Mouse (Mus musculus): ENCODE data around the gene Cramp1l. TPM values are rescaled to one million over a fixed set of nuclear protein-coding genes. Genes with fewer than 3 reads are reported as not detected.

The Cramp1l gene
- polyA plus RNA-seq, 1 experiment from 2014 or later, result 3.1 TPM

- Histone ChIP-seq H3K36me3 (ENCODE audit: control insufficient read depth, insufficient read depth, low read length) (peaks cover 2% of the 10 kb centered on the region), H3K4me1 (ENCODE audit: control insufficient read depth, insufficient read depth, low read length) (no peaks in the 10 kb centered on the region), H3K4me3 (ENCODE audit: low read length) (no peak overlapping the region), H3K9ac (ENCODE audit: low read depth, low read length) (no peak overlapping the region), H3K27ac (ENCODE audit: low read length) (no peak overlapping the region), H3K4me2 (ENCODE audit: low read depth, low read length) (no peak overlapping the region), H3K9me3 (ENCODE audit: control insufficient read depth, low read length) (no peaks in the 10 kb centered on the region), H3K27me3 (replicated peaks; ENCODE audit: control insufficient read depth, insufficient read depth, low read length) (no peaks in the 10 kb centered on the region)
- 67% methylated on average over 7 of the region's 7 CpGs for WGBS
- no peak for ATAC-seq
Observed at GRCm38 (mm10) chr17:25044879-25045278, 29.3 kb upstream of the Cramp1l start.

GRCm38 (mm10) chr17:25036183-25036582 lies 20.6 kb upstream of the Cramp1l start:
- Histone ChIP-seq H3K4me3 (ENCODE audit: low read length) (no peak overlapping the region), H3K27ac (ENCODE audit: low read length) (no peak overlapping the region), H3K27me3 (replicated peaks; ENCODE audit: control insufficient read depth, insufficient read depth, low read length) (no peaks in the 10 kb centered on the region), H3K4me1 (ENCODE audit: control insufficient read depth, insufficient read depth, low read length) (no peaks in the 10 kb centered on the region), H3K9ac (ENCODE audit: low read depth, low read length) (no peak overlapping the region), H3K36me3 (ENCODE audit: control insufficient read depth, insufficient read depth, low read length) (peaks cover 2% of the 10 kb centered on the region; the same call in 1 of the 2 replicates), H3K9me3 (ENCODE audit: control insufficient read depth, low read length) (no peaks in the 10 kb centered on the region), H3K4me2 (ENCODE audit: low read depth, low read length) (no peak overlapping the region)
- WGBS, result 64% methylated on average over 4 of the region's 4 CpGs
- no peak for ATAC-seq

GRCm38 (mm10) chr17:25016292-25017132 lies 924 bp upstream of the Cramp1l start:
- WGBS, result under 1% methylated on average over 55 of the region's 55 CpGs
- peak overlapping the region; percentile 99 for H3K4me3 ChIP-seq (ENCODE audit: low read length)
- no peaks in the 10 kb centered on the region for H3K9me3 ChIP-seq (ENCODE audit: control insufficient read depth, low read length)

GRCm38 (mm10) chr17:25014841-25015570 lies 582 bp downstream of the Cramp1l start:
- Histone ChIP-seq H3K27me3 (replicated peaks; ENCODE audit: control insufficient read depth, insufficient read depth, low read length) (no peaks in the 10 kb centered on the region), H3K4me3 (ENCODE audit: low read length) (peak overlapping the region; percentile 99), H3K4me1 (ENCODE audit: control insufficient read depth, insufficient read depth, low read length) (peaks cover 9% of the 10 kb centered on the region), H3K27ac (ENCODE audit: low read length) (peak overlapping the region; percentile 81), H3K9ac (ENCODE audit: low read depth, low read length) (peak overlapping the region; percentile 94), H3K36me3 (ENCODE audit: control insufficient read depth, insufficient read depth, low read length) (0 out of 2 replicates have a peak, but pooled peaks cover 10% of the 10 kb centered on the region), H3K4me2 (ENCODE audit: low read depth, low read length) (peak overlapping the region; percentile 70), H3K9me3 (ENCODE audit: control insufficient read depth, low read length) (no peaks in the 10 kb centered on the region)
- under 1% methylated on average over 39 of the region's 39 CpGs for WGBS
- peak; percentile 13; the same call in 1 of the 2 replicates for ATAC-seq

More at GRCm38 (mm10) chr17:25016292-25017132, 924 bp upstream of the Cramp1l start:
- peak; percentile 89 for ATAC-seq
- Histone ChIP-seq H3K4me2 (ENCODE audit: low read depth, low read length) (peak overlapping the region; percentile 85), H3K4me1 (ENCODE audit: control insufficient read depth, insufficient read depth, low read length) (peaks cover 9% of the 10 kb centered on the region), H3K9ac (ENCODE audit: low read depth, low read length) (peak overlapping the region; percentile 78), H3K36me3 (ENCODE audit: control insufficient read depth, insufficient read depth, low read length) (0 out of 2 replicates have a peak, but pooled peaks cover 5% of the 10 kb centered on the region), H3K27me3 (replicated peaks; ENCODE audit: control insufficient read depth, insufficient read depth, low read length) (no peaks in the 10 kb centered on the region), H3K27ac (ENCODE audit: low read length) (peak overlapping the region; percentile 90)

- Histone ChIP-seq H3K4me1 (ENCODE audit: control insufficient read depth, insufficient read depth, low read length) (peaks cover 9% of the 10 kb centered on the region), H3K4me2 (ENCODE audit: low read depth, low read length) (peak overlapping the region; percentile 70), H3K9me3 (ENCODE audit: control insufficient read depth, low read length) (no peaks in the 10 kb centered on the region), H3K4me3 (ENCODE audit: low read length) (peak overlapping the region; percentile 99), H3K27ac (ENCODE audit: low read length) (peak overlapping the region; percentile 85), H3K27me3 (replicated peaks; ENCODE audit: control insufficient read depth, insufficient read depth, low read length) (no peaks in the 10 kb centered on the region), H3K36me3 (ENCODE audit: control insufficient read depth, insufficient read depth, low read length) (0 out of 2 replicates have a peak, but pooled peaks cover 10% of the 10 kb centered on the region), H3K9ac (ENCODE audit: low read depth, low read length) (peak overlapping the region; percentile 95)
- ATAC-seq, result no peak
- WGBS, result under 1% methylated on average over 77 of the region's 81 CpGs
Observed at GRCm38 (mm10) chr17:25013606-25014501, 1.7 kb downstream of the Cramp1l start.

GRCm38 (mm10) chr17:25007480-25007879 lies 8.1 kb downstream of the Cramp1l start:
- peaks cover 3% of the 10 kb centered on the region; the same call in 1 of the 2 replicates for H3K4me1 ChIP-seq (ENCODE audit: control insufficient read depth, insufficient read depth, low read length)
- no peaks in the 10 kb centered on the region for H3K9me3 ChIP-seq (ENCODE audit: control insufficient read depth, low read length)
- H3K27ac ChIP-seq (ENCODE audit: low read length), result no peak overlapping the region
- H3K4me3 ChIP-seq (ENCODE audit: low read length), result no peak overlapping the region
- 0 out of 2 replicates have a peak, but pooled peaks have one; percentile 44 for ATAC-seq
- H3K27me3 ChIP-seq (replicated peaks; ENCODE audit: control insufficient read depth, insufficient read depth, low read length), result no peaks in the 10 kb centered on the region
- H3K4me2 ChIP-seq (ENCODE audit: low read depth, low read length), result no peak overlapping the region
- peaks cover 14% of the 10 kb centered on the region; the same call in 1 of the 2 replicates for H3K36me3 ChIP-seq (ENCODE audit: control insufficient read depth, insufficient read depth, low read length)
- H3K9ac ChIP-seq (ENCODE audit: low read depth, low read length), result no peak overlapping the region

- H3K4me1 ChIP-seq (ENCODE audit: control insufficient read depth, insufficient read depth, low read length), result peaks cover 3% of the 10 kb centered on the region; the same call in 1 of the 2 replicates
- H3K27me3 ChIP-seq (replicated peaks; ENCODE audit: control insufficient read depth, insufficient read depth, low read length), result no peaks in the 10 kb centered on the region
- no peaks in the 10 kb centered on the region for H3K9me3 ChIP-seq (ENCODE audit: control insufficient read depth, low read length)
- no peak overlapping the region for H3K27ac ChIP-seq (ENCODE audit: low read length)
- H3K4me3 ChIP-seq (ENCODE audit: low read length), result no peak overlapping the region
- 93% methylated on average over 3 of the region's 3 CpGs for WGBS
- H3K4me2 ChIP-seq (ENCODE audit: low read depth, low read length), result no peak overlapping the region
- ATAC-seq, result no peak
- H3K9ac ChIP-seq (ENCODE audit: low read depth, low read length), result no peak overlapping the region
- H3K36me3 ChIP-seq (ENCODE audit: control insufficient read depth, insufficient read depth, low read length), result peaks cover 4% of the 10 kb centered on the region; the same call in 1 of the 2 replicates
Observed at GRCm38 (mm10) chr17:25005102-25005501, 10.5 kb downstream of the Cramp1l start.

- H3K4me3 ChIP-seq (ENCODE audit: low read length), result no peak overlapping the region
- ATAC-seq, result no peak
- H3K4me1 ChIP-seq (ENCODE audit: control insufficient read depth, insufficient read depth, low read length), result no peaks in the 10 kb centered on the region
- H3K27me3 ChIP-seq (replicated peaks; ENCODE audit: control insufficient read depth, insufficient read depth, low read length), result no peaks in the 10 kb centered on the region
- no peaks in the 10 kb centered on the region for H3K9me3 ChIP-seq (ENCODE audit: control insufficient read depth, low read length)
- WGBS, result 96% methylated on average over 6 of the region's 6 CpGs
- H3K36me3 ChIP-seq (ENCODE audit: control insufficient read depth, insufficient read depth, low read length), result peaks cover 26% of the 10 kb centered on the region
- no peak overlapping the region for H3K27ac ChIP-seq (ENCODE audit: low read length)
- no peak overlapping the region for H3K4me2 ChIP-seq (ENCODE audit: low read depth, low read length)
- no peak overlapping the region for H3K9ac ChIP-seq (ENCODE audit: low read depth, low read length)
Observed at GRCm38 (mm10) chr17:24994721-24995120, 20.9 kb downstream of the Cramp1l start.

All from intestine, embryonic 16.5 days (tissue).